Mouse (Mus musculus) kidney, postnatal 10 days (tissue): ENCODE results near the gene Akap6.

ENCODE experiments used
- DNase-seq: peaks from one replicate; pipeline ENCODE4 v3.0.0; 2021; ENCODE audit warnings: mixed read lengths

Gene Akap6

GRCm38 (mm10) chr12:52699146-52699545, at the start of gene Akap6:
Gene Akap6 (plus strand): TSS chr12:52699383.
- no peak for DNase-seq

GRCm38 (mm10) chr12:52662907-52663790, 36.0 kb upstream of the Akap6 start:
- DNase-seq: no peak

DNA sequence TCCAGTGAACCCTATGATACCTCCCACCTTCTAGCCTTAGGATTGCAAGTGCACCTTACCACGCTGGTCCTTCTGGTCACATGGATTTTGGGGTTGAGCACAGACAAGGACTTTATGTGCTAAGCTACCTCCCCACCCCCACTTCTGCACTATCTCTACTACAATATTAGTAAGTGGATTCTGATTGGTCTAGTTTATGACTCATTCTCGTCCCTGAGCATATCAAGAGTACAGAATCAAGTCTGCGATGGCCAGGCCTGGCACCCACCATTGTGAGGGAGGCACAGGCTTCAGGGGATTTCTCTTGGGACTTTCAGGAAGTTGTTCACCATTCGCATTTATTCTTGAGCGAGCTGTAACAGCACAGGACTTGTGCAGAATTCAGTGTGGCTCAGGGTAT, 34.2 kb upstream of the Akap6 start:
- no peak for DNase-seq

GRCm38 (mm10) chr12:52671436-52671835, 27.7 kb upstream of the Akap6 start:
- DNase-seq: peak; percentile 28

DNA sequence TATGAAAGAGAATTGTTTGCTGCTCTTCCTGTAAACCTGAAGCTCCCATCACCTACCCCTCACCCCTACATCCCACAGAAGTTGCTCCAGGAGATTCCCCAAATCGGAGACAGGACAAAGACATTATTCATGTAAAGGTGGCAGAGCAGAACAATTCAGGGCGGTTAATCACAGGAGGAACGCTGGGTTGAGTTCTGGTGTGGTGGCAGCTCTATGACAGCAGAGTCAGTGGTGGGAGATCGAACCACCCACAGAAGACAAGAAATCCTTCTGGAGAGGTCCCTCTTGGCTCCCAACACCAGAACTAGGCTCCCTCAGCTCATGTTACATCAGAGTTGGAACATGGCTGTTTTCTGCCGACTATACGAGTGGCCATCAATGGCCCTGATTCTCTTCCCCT, 27.2 kb upstream of the Akap6 start:
- no peak for DNase-seq

DNA sequence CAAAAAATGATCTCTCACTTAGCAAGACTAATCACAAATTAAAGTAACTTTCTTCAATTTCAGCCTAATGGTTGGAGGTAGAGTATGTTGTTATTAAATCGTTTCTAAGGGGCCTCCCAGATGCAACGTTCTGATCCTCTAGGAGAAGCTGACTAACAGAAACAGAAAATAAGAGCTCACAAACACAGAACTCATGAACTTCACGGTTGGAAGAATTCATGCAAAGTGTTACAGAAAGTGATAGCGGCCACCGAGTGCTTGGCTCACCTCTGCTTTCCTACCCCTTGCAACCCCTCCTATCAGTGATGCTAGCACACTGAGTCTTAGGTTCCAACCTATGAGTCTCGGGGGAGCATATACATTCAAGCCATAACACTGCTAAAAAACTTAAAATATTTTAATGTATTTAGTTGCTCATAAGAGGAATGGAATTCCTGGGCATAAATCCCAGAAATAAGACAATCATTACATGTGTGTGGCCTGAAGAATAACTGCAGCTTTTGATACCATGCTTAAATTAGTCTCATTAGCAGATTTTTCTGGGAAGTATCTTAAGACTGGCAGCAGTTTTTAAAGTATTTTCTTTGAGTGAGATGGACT, 25.7 kb upstream of the Akap6 start:
- no peak for DNase-seq

GRCm38 (mm10) chr12:52675010-52675409, 24.2 kb upstream of the Akap6 start:
- no peak for DNase-seq

DNA sequence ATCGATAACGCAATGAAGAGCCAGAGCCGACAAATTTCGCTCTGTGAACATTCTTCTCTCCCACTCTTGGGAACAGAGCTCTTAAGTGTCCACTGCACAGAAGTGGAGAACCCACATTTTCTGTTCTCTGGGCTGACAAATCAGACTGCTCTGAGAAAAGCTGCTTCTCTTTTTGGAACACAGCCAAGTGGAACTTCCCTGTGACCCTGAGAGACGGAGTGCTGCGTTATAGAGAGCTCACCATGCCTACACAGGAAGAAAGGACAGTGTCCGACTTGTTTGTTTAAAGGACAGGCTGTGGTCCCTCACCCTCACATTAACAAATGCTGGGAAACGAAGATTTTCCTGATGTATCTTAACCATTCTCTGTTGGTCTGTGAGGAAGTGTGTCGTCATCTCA, 11.8 kb upstream of the Akap6 start:
- DNase-seq: no peak

- DNase-seq: no peak
These were observed 10.5 kb upstream of the Akap6 start for GRCm38 (mm10) chr12:52688712-52689111.

DNA sequence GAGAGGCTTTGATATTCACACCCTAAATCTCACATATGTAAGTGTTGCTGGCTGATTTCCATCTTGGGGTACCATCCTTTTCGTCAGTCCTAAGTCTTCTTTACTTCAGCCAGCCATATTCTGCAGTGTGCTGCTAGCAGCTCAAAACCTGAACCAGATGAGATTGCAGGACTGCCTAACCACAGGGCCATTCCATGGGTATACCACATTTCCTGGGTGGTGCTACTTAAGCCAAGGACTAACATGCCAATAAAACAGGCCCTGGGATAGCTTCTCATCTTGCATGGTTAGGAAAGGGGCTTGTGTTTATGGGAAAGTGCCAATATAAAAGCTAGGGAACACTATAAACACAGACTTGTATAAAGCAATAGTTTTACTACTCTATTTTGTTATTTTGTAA, 7.6 kb upstream of the Akap6 start:
- DNase-seq: no peak

- no peak for DNase-seq
These were observed 6.8 kb upstream of the Akap6 start for GRCm38 (mm10) chr12:52692290-52692974.

GRCm38 (mm10) chr12:52697407-52698109, 1.6 kb upstream of the Akap6 start:
- DNase-seq: no peak

- DNase-seq: no peak
These were observed 780 bp upstream of the Akap6 start for GRCm38 (mm10) chr12:52698276-52698930.

- DNase-seq: no peak
These were observed 946 bp downstream of the Akap6 start for GRCm38 (mm10) chr12:52699961-52700696.

GRCm38 (mm10) chr12:52700697-52701191, 1.6 kb downstream of the Akap6 start:
- no peak for DNase-seq

GRCm38 (mm10) chr12:52701201-52701641, 2.0 kb downstream of the Akap6 start:
- peak; percentile 33 for DNase-seq

DNA sequence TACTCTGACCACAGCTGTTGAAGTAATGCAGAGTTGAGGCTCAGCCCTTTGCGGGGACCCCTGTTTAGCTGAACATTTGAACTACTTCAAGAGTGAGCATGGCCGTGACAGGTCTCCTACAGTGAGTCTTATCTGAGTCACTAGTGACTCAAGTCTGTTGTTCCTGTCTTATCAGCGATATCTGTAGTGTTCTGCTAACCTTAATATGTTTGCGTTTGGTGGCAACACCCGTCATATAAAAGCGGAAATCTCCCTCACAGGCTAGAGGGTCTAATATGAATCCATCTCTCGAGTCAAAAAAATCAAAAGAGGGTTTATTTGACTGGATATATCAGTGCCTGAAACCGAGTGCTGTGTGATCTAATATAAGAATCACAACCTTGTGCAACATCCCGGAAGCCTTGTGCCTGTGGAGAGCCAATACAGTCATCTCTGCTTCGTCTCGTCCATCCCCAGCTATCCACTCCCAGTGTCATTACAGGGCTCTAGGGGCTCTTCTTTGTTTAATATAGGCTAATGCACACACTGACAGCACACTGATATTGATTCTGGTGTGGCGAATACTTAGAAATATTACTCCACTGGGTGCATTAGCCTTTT, 3.3 kb downstream of the Akap6 start:
- DNase-seq: no peak

DNA sequence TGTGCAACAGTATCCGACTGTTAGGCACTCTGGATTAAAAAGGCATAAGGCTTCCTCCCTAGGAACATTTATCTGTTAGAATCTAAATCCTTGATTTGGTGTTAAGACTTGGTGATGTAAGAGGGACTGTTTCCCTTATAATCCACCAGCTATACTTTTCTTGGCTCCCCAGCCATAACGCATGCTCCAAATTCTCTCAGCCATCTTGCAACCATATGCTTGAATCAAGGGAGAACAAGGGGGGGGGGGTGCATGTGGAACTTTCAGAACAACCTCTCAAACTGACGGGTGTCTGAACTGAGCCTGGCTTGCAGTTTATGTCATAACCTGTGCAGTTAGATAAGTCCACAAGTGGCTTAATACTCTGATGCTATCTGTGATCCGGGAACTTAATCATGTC, 4.9 kb downstream of the Akap6 start:
- DNase-seq: no peak

DNA sequence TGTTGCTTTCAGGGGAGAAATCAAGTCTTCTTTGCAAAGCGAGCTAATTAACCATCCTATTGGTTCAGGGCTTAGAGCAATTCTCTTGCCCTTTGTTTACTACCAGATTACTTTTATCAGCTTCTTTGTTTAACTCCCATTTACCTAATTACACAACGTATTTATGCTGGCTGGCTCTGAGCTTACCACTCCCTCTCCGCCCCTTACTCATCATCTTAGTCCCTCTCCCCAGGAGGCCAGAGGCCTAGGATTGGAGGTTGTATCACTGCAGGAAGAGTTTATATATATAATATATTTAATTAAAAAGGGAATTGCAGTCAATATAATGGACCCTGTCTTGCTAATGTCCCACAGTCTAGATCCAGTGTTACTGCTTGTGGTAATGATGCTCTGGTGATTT, 5.6 kb downstream of the Akap6 start:
- no peak for DNase-seq

DNA sequence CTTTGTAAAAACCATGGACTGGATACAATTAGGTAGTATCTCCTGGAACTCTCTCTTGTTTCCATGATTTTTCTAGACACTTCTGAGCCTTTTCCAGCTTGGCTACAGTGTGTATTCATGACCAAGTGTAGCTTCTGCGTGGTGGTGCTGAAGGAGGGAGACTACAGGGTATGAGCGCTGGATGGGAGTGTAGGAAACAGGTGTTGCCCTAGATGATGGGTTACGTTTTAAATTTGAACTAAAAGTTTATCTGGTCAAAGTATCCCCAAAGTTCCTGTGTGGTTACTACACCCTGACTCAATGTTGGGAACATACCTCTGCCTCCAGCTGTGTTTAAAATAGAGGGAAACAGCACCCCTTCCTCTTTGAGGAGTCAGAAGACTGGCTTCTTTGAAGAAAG, 12.2 kb downstream of the Akap6 start:
- DNase-seq: no peak
